22 mouse cellular contexts compared by ENCODE assay signal in genomic region chrX:48467355-48467946, GRCm38 (mm10). TPM values are rescaled to one million over a fixed set of nuclear protein-coding genes. Genes with fewer than 3 reads are reported as not detected.
DNase-seq lines count a peak whose midpoint lies in the region; ATAC-seq and TF ChIP-seq lines count a peak whose summit lies in the region.
"Had no signal": no experiment of that assay in that cellular context is flagged by ENCODE, and none has a peak within 500 bp of the region (broad histone marks: within the 10 kb centered on the region; RNA-seq: fewer than 3 reads in every experiment).

No protein-coding gene starts in this region.

- no peak overlapping the region for H3K4me2 ChIP-seq in heart, embryonic 13.5 days
- H3K4me2 ChIP-seq in intestine, postnatal 0 days (replicated peaks; ENCODE audit: low read depth): no peak overlapping the region
- no peak overlapping the region for H3K4me2 ChIP-seq in stomach, embryonic 16.5 days (ENCODE audit: low read depth, low read length)
- H3K4me2 ChIP-seq: forebrain, embryonic 15.5 days; hindbrain, embryonic 15.5 days; midbrain, embryonic 15.5 days had no signal

- no peak for TF ChIP-seq CTCF in intestine, postnatal 0 days (IDR thresholded peaks at IDR 0.05; ENCODE audit: low read depth)

- H3K36me3 ChIP-seq in heart, embryonic 13.5 days: peaks cover 3% of the 10 kb centered on the region; the same call in 1 of the 2 replicates
- H3K36me3 ChIP-seq in intestine, postnatal 0 days (ENCODE audit: control insufficient read depth, insufficient read depth): no peaks in the 10 kb centered on the region
- H3K36me3 ChIP-seq in stomach, embryonic 16.5 days (ENCODE audit: control insufficient read depth, insufficient read depth, low read length): no peaks in the 10 kb centered on the region
- H3K36me3 ChIP-seq in embryonic facial prominence, embryonic 10.5 days (replicated peaks): peaks cover 2% of the 10 kb centered on the region
- H3K36me3 ChIP-seq: forebrain, embryonic 15.5 days; hindbrain, embryonic 15.5 days; midbrain, embryonic 15.5 days had no signal

- no peaks in the 10 kb centered on the region for H3K9me3 ChIP-seq in heart, embryonic 13.5 days
- no peaks in the 10 kb centered on the region for H3K9me3 ChIP-seq in intestine, postnatal 0 days (ENCODE audit: control insufficient read depth)
- H3K9me3 ChIP-seq in stomach, embryonic 16.5 days (replicated peaks; ENCODE audit: control insufficient read depth, low read length): no peaks in the 10 kb centered on the region
- no peaks in the 10 kb centered on the region; the same call in 1 of the 2 replicates for H3K9me3 ChIP-seq in embryonic facial prominence, embryonic 10.5 days
- H3K9me3 ChIP-seq: forebrain, embryonic 15.5 days; hindbrain, embryonic 15.5 days; midbrain, embryonic 15.5 days had no signal

- H3K27ac ChIP-seq in heart, embryonic 13.5 days (replicated peaks): peak overlapping the region; percentile 2
- H3K27ac ChIP-seq in brown adipose tissue, adult 24 weeks (replicated peaks; ENCODE audit: low read depth, low read length): peak overlapping the region; percentile 70
- H3K27ac ChIP-seq in intestine, postnatal 0 days (ENCODE audit: low read depth, low read length): 0 out of 2 replicates have a peak overlapping the region, but pooled peaks have one; percentile 15
- H3K27ac ChIP-seq in stomach, embryonic 16.5 days (ENCODE audit: low read length): no peak overlapping the region
- no peak overlapping the region for H3K27ac ChIP-seq in embryonic facial prominence, embryonic 10.5 days (replicated peaks)
- H3K27ac ChIP-seq: forebrain, embryonic 15.5 days; hindbrain, embryonic 15.5 days; midbrain, embryonic 15.5 days had no signal

- intact Hi-C loops in heart, postnatal 36 days (cut with DNase I): no loop called here

- 29% methylated on average over 3 of the region's 3 CpGs for WGBS in heart, embryonic 13.5 days
- WGBS in intestine, postnatal 0 days: 58% methylated on average over 3 of the region's 3 CpGs
- 76% methylated on average over 3 of the region's 3 CpGs for WGBS in stomach, embryonic 16.5 days
- WGBS in embryonic facial prominence, embryonic 10.5 days: 80% methylated on average over 3 of the region's 3 CpGs

- ATAC-seq in heart, embryonic 13.5 days (ENCODE audit: extremely low read depth, insufficient number of reproducible peaks, low FRiP score, low TSS enrichment): no peak
- peak; percentile 74 for ATAC-seq in intestine, postnatal 0 days
- ATAC-seq in stomach, embryonic 16.5 days (ENCODE audit: insufficient read depth, low FRiP score): 0 out of 2 replicates have a peak, but pooled peaks have one; percentile 34
- ATAC-seq: forebrain, embryonic 15.5 days; liver, postnatal 0 days; midbrain, embryonic 15.5 days had no signal

- H3K9ac ChIP-seq in heart, embryonic 13.5 days: no peak overlapping the region
- H3K9ac ChIP-seq in intestine, postnatal 0 days (ENCODE audit: low read depth, low read length): no peak overlapping the region
- no peak overlapping the region for H3K9ac ChIP-seq in stomach, embryonic 16.5 days (ENCODE audit: low read length)
- H3K9ac ChIP-seq: forebrain, embryonic 15.5 days; hindbrain, embryonic 15.5 days; liver, postnatal 0 days; midbrain, embryonic 15.5 days had no signal

- no peaks in the 10 kb centered on the region for H3K27me3 ChIP-seq in heart, embryonic 13.5 days (replicated peaks)
- no peaks in the 10 kb centered on the region for H3K27me3 ChIP-seq in intestine, postnatal 0 days (replicated peaks; ENCODE audit: control insufficient read depth, insufficient read depth, low read length)
- H3K27me3 ChIP-seq in stomach, embryonic 16.5 days (ENCODE audit: control insufficient read depth, insufficient read depth, low read length): no peaks in the 10 kb centered on the region
- peaks cover 7% of the 10 kb centered on the region; the same call in 1 of the 2 replicates for H3K27me3 ChIP-seq in embryonic facial prominence, embryonic 10.5 days (replicated peaks; ENCODE audit: low read depth, poor library complexity, severe bottlenecking)
- H3K27me3 ChIP-seq: forebrain, embryonic 15.5 days; hindbrain, embryonic 15.5 days; midbrain, embryonic 15.5 days had no signal

- H3K4me3 ChIP-seq in heart, embryonic 13.5 days: no peak overlapping the region
- no peak overlapping the region for H3K4me3 ChIP-seq in brown adipose tissue, adult 24 weeks (ENCODE audit: insufficient read depth, low read depth, low read length)
- H3K4me3 ChIP-seq in intestine, postnatal 0 days (ENCODE audit: low read depth, low read length): no peak overlapping the region
- H3K4me3 ChIP-seq in stomach, embryonic 16.5 days (replicated peaks; ENCODE audit: low read length): no peak overlapping the region
- no peak overlapping the region for H3K4me3 ChIP-seq in embryonic facial prominence, embryonic 10.5 days
- H3K4me3 ChIP-seq: forebrain, embryonic 15.5 days; hindbrain, embryonic 15.5 days; midbrain, embryonic 15.5 days had no signal

- no peak for DNase-seq in heart, postnatal 36 days
- DNase-seq in embryonic facial prominence, embryonic 10.5 days (ENCODE audit: low spot score): no peak
- DNase-seq in frontal cortex, postnatal 10 days (ENCODE audit: low spot score in 2 of 2): no peak
- DNase-seq in testis, postnatal 10 days (ENCODE audit: low spot score): no peak
- DNase-seq: adrenal gland, adult 2 months; cerebellum, adult 11-12 months; cerebellum, postnatal 25 days; kidney, adult 8-10 months; kidney, postnatal 4 days; liver; liver, postnatal 0 days; right cerebral cortex, postnatal 4 days; thymus, postnatal 25 days had no signal

- H3K4me1 ChIP-seq in heart, embryonic 13.5 days: peaks cover 8% of the 10 kb centered on the region; the same call in 1 of the 2 replicates
- no peaks in the 10 kb centered on the region for H3K4me1 ChIP-seq in brown adipose tissue, adult 24 weeks (ENCODE audit: control insufficient read depth, insufficient read depth, insufficient read length, low read length)
- no peaks in the 10 kb centered on the region for H3K4me1 ChIP-seq in intestine, postnatal 0 days (replicated peaks; ENCODE audit: control insufficient read depth, insufficient read depth, low read length)
- H3K4me1 ChIP-seq in stomach, embryonic 16.5 days (ENCODE audit: control insufficient read depth, insufficient read depth, low read length): no peaks in the 10 kb centered on the region
- H3K4me1 ChIP-seq in embryonic facial prominence, embryonic 10.5 days: no peaks in the 10 kb centered on the region
- H3K4me1 ChIP-seq: hindbrain, embryonic 15.5 days; midbrain, embryonic 15.5 days had no signal

RNA-seq across cellular contexts. Expression of gene Elf4, which starts 4.5 kb away (rescaled TPM):
- polyA plus RNA-seq in heart, embryonic 13.5 days (2015; fragmentation: Nextera tagmentation; extraction: Ambion mirVana): 9.2 and 10.3 TPM in 2 replicates
- 1 to 10 TPM; 5.7 to 6.6 TPM for total RNA-seq in heart, postnatal 36 days (2021)
- polyA plus RNA-seq in brown adipose tissue, adult 24 weeks (2012; ENCODE audit: insufficient read depth, insufficient read length, missing spikeins): 1.9 and 2.6 TPM in 2 replicates
- 10.6 and 11.1 TPM in 2 replicates for polyA plus RNA-seq in intestine, postnatal 0 days (2015; fragmentation: Nextera tagmentation; extraction: Ambion mirVana)
- 9.1 and 9.3 TPM in 2 replicates for polyA plus RNA-seq in stomach, embryonic 16.5 days (2015; fragmentation: Nextera tagmentation; extraction: Ambion mirVana)
- 2.4 TPM in 2 replicates for polyA plus RNA-seq in embryonic facial prominence, embryonic 10.5 days (2016; fragmentation: Nextera tagmentation; extraction: Ambion mirVana)

RNA-seq across cellular contexts. Expression of gene Aifm1, which starts 45.9 kb away (rescaled TPM):
- polyA plus RNA-seq in heart, embryonic 13.5 days (2015; fragmentation: Nextera tagmentation; extraction: Ambion mirVana): 92.6 and 98.1 TPM in 2 replicates
- total RNA-seq in heart, postnatal 36 days (2021): 100 to 1,000 TPM; 109 to 116 TPM
- 121 and 191 TPM in 2 replicates for polyA plus RNA-seq in brown adipose tissue, adult 24 weeks (2012; ENCODE audit: insufficient read depth, insufficient read length, missing spikeins)
- 67.2 and 68.9 TPM in 2 replicates for polyA plus RNA-seq in intestine, postnatal 0 days (2015; fragmentation: Nextera tagmentation; extraction: Ambion mirVana)
- 78.0 and 81.0 TPM in 2 replicates for polyA plus RNA-seq in stomach, embryonic 16.5 days (2015; fragmentation: Nextera tagmentation; extraction: Ambion mirVana)
- polyA plus RNA-seq in embryonic facial prominence, embryonic 10.5 days (2016; fragmentation: Nextera tagmentation; extraction: Ambion mirVana): 82.9 and 84.3 TPM in 2 replicates

RNA-seq across cellular contexts. Expression of gene Rab33a, which starts 51.6 kb away (rescaled TPM):
- polyA plus RNA-seq in heart, embryonic 13.5 days (2015; fragmentation: Nextera tagmentation; extraction: Ambion mirVana): 6.4 and 7.1 TPM in 2 replicates
- total RNA-seq in heart, postnatal 36 days (2021): under 1 TPM in 1 of 2 experiments, not detected in 1; 0.53 TPM
- polyA plus RNA-seq in brown adipose tissue, adult 24 weeks (2012; ENCODE audit: insufficient read depth, insufficient read length, missing spikeins): not detected in 2 replicates
- 1.6 and 2.4 TPM in 2 replicates for polyA plus RNA-seq in intestine, postnatal 0 days (2015; fragmentation: Nextera tagmentation; extraction: Ambion mirVana)
- polyA plus RNA-seq in stomach, embryonic 16.5 days (2015; fragmentation: Nextera tagmentation; extraction: Ambion mirVana): 5.3 and 5.9 TPM in 2 replicates
- polyA plus RNA-seq in embryonic facial prominence, embryonic 10.5 days (2016; fragmentation: Nextera tagmentation; extraction: Ambion mirVana): 6.4 and 7.1 TPM in 2 replicates
- total RNA-seq: megakaryocyte, adult 5-6 weeks; neutrophil, adult 5-6 weeks had no signal

Comparison
In these comparisons a context has a peak if more than half of its experiments do, and no peak if none do; other contexts are left out.
1. H3K27ac ChIP-seq: peak in heart, embryonic 13.5 days (single experiment), brown adipose tissue, adult 24 weeks (single experiment) and intestine, postnatal 0 days (single experiment); none in stomach, embryonic 16.5 days (single experiment) and embryonic facial prominence, embryonic 10.5 days (single experiment).